Mouse (Mus musculus) brain, embryonic 14.5 days (tissue): ENCODE results near the gene Hsd17b12. TPM values are rescaled to one million over a fixed set of nuclear protein-coding genes. Genes with fewer than 3 reads are reported as not detected.
A peak's percentile ranks its signal among the peaks of the same experiment; 100 is the strongest.

Experiments used
- DNase-seq: peaks from one replicate; pipeline ENCODE4 v3.0.0-alpha.2; 2011; ENCODE audit warnings: low read depth
- CTCF ChIP-seq: fragments of 200-500 bp; IDR thresholded peaks from 2 replicates; pipeline ENCODE4 v1.5.1; 2012; ENCODE audit warnings: inconsistent platforms, mild to moderate bottlenecking, moderate library complexity, borderline replicate concordance; ENCODE audit not compliant: insufficient read depth, insufficient read length; ENCODE audit errors: extremely low read depth
- POLR2A ChIP-seq: fragments of 200-500 bp; IDR thresholded peaks from 2 replicates; pipeline ENCODE4 v1.6.1; 2012; ENCODE audit warnings: mild to moderate bottlenecking, inconsistent platforms, borderline replicate concordance; ENCODE audit not compliant: poor library complexity, insufficient read depth, insufficient read length, severe bottlenecking; ENCODE audit errors: extremely low read depth
- polyA plus RNA-seq: library from polyadenylated mRNA; depleted of rRNA; stranded (reverse); fragments of >200 nt; gene quantifications from 2 replicates; pipeline ENCODE4 v1.2.3, GENCODE M21; 2012

Hsd17b12 gene
- polyA plus RNA-seq, 1 experiment = 72.2 TPM

- DNase-seq = no peak
- TF ChIP-seq CTCF = no peak
- TF ChIP-seq POLR2A = no peak
These were observed 13.1 kb downstream of the Hsd17b12 start for GRCm38 (mm10) chr2:94144520-94145145.

- TF ChIP-seq CTCF = no peak
- no peak for TF ChIP-seq POLR2A
- no peak for DNase-seq
These were observed 16.5 kb downstream of the Hsd17b12 start for GRCm38 (mm10) chr2:94141293-94141692.

- no peak for TF ChIP-seq POLR2A
- TF ChIP-seq CTCF = peak; percentile 36; the same call in 1 of the 2 replicates
- DNase-seq = peak; percentile 53
These were observed 19.0 kb downstream of the Hsd17b12 start for GRCm38 (mm10) chr2:94138469-94139390.

DNA sequence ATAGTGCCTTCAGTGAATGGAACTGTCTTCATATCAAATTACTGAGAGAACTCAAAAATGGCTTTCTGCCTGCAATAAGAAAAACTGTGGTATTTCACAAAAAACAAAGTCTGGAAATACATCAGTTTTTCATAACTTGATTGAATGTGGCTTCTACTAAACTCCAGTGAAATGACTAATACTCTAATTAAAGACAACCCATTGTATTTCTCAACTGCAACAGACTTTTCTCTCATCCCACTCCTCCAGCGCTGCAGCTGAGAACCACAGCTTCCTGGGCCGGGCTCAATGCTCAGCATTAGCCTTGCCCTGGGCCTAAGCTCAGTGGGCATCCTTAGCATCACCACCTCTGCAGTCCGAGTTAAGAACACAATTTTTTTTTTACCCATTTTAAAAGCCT is 20.9 kb downstream of the Hsd17b12 start:
- TF ChIP-seq POLR2A = no peak
- no peak for TF ChIP-seq CTCF
- no peak for DNase-seq

GRCm38 (mm10) chr2:94128496-94128895 is 29.3 kb downstream of the Hsd17b12 start:
- DNase-seq = peak; percentile 55

DNA sequence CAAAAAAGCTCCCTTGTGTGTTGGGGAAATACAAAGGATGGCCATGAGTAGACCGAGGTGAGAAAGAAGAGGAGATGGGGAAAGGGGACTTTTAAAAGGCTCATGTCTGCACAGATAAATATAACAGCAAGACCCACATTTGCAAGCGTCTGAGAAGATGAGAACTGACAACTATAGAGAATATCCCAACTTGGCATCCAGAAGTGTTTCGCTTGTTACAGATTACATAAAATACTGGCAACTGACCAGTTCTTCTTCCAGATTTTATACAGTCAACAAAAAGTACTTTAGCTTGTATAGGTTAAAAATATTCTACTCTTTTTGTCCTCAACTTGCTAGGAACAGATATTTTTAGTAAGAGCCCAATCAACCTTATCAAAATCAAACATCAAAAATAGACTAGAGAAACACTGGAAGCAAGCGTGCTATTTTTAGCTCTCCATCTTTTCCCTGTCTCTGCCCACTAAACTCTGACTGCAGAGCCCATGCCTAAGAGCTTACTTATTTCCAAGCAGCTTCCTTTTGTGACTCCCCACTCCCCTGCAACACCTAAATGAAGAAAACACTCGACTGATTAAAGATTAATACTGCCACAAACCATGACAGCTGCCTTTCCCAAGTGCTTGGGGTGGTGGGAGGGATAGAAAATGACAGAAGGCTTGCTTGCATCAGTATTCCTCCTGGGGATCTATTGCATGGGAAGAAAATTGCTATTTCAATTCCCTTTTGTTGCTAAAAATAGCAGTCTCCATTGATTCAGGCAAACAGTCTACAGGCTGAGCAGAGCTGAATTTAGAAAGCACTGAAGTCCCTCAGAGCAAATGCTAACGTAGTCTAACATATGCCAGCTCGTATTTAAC is 35.4 kb downstream of the Hsd17b12 start:
- DNase-seq = peak; percentile 94
- TF ChIP-seq POLR2A = no peak
- no peak for TF ChIP-seq CTCF

More at GRCm38 (mm10) chr2:94128496-94128895, 29.3 kb downstream of the Hsd17b12 start:
- TF ChIP-seq POLR2A = no peak
- TF ChIP-seq CTCF = no peak

- DNase-seq = peak; percentile 53
- no peak for TF ChIP-seq POLR2A
- no peak for TF ChIP-seq CTCF
These were observed 54.0 kb downstream of the Hsd17b12 start for GRCm38 (mm10) chr2:94103758-94104157.

GRCm38 (mm10) chr2:94089901-94090300 is 67.9 kb downstream of the Hsd17b12 start:
- no peak for DNase-seq
- TF ChIP-seq POLR2A (no peak), CTCF (no peak)

- TF ChIP-seq POLR2A = no peak
- TF ChIP-seq CTCF = peak; percentile 38; the same call in 1 of the 2 replicates
- peak; percentile 49 for DNase-seq
These were observed 88.3 kb downstream of the Hsd17b12 start for GRCm38 (mm10) chr2:94069482-94069881.

DNA sequence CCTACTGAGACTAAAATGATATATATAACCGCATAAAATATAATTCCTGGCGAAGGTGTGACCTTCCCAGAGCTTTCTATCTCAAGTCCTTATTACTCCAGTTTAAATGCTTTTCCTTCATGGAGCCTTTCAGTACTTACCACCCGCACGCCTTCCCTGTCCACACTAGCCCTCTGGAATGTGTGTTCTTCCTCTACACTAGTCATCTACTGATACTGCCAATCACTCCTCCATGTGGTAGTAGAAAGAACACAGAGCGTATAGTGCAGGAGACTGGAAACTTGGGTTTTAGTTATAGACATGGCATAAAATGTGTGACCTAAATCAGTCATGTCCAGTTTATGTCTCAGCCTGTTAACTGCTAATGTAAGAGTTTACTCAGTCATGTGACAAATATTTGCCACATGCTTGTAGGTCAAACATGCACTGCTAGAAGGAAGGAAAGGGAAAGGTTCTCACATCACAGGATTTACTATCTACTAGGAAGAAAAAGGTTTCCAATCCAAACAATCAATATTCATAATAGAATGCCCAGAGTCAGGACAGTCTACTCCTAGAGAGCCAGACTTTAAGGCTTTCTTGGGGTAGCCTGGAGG is 91.1 kb downstream of the Hsd17b12 start:
- TF ChIP-seq CTCF (no peak), POLR2A (no peak)
- DNase-seq = no peak
